Mouse (Mus musculus) kidney, postnatal 0 days (tissue): ENCODE measurements at regions not wholly inside any gene's neighbourhood (a gene's known extent, or its start where the extent isn't known, plus 50 kb on each side); places are given as distances from the start of the nearest gene placed in this dataset.

Source experiments
- ATAC-seq: fragments of 200-750 bp; cut with Nextera tagmentation; replicated peaks from 2 replicates; pipeline ENCODE4 v1.8.0; 2017; ENCODE audit warnings: low read depth, moderate number of reproducible peaks, moderate TSS enrichment, moderate library complexity; ENCODE audit not compliant: low FRiP score
- DNase-seq: peaks from one replicate; pipeline ENCODE4 v3.0.0-alpha.2; 2016; ENCODE audit warnings: low spot score
- H3K27ac ChIP-seq: fragments of 300-500 bp; sonication (generic); 2 replicates; pipeline ENCODE4 v1.5.1; 2014; ENCODE audit warnings: mild to moderate bottlenecking
- H3K27me3 ChIP-seq: fragments of 300-500 bp; sonication (generic); 2 replicates; pipeline ENCODE4 v1.6.1; 2014; ENCODE audit warnings: low read length, mixed read lengths; ENCODE audit not compliant: insufficient read depth
- H3K36me3 ChIP-seq: fragments of 300-500 bp; sonication (generic); 2 replicates; pipeline ENCODE4 v1.6.1; 2014; ENCODE audit warnings: low read length, mixed read lengths; ENCODE audit not compliant: insufficient read depth
- H3K4me1 ChIP-seq: fragments of 300-500 bp; sonication (generic); replicated peaks from 2 replicates; pipeline ENCODE4 v1.6.1; 2014; ENCODE audit warnings: antibody characterized with exemption, low read length, mixed read lengths; ENCODE audit not compliant: insufficient read depth
- H3K4me2 ChIP-seq: fragments of 300-500 bp; sonication (generic); 2 replicates; pipeline ENCODE4 v1.6.1; 2014; ENCODE audit warnings: mild to moderate bottlenecking, low read length, moderate library complexity, mixed read lengths
- H3K4me3 ChIP-seq: fragments of 300-500 bp; sonication (generic); replicated peaks from 2 replicates; pipeline ENCODE4 v1.5.1; 2014; ENCODE audit warnings: low read depth, low read length
- H3K9ac ChIP-seq: fragments of 300-500 bp; sonication (generic); 2 replicates; pipeline ENCODE4 v1.6.1; 2014; ENCODE audit warnings: low read depth, low read length
- H3K9me3 ChIP-seq: fragments of 300-500 bp; sonication (generic); replicated peaks from 2 replicates; pipeline ENCODE4 v1.6.1; 2016; ENCODE audit warnings: low read length, inconsistent platforms, mixed read lengths
- CTCF ChIP-seq: IDR thresholded peaks from 2 replicates; pipeline ENCODE4 v1.5.1; 2016; ENCODE audit warnings: antibody characterized with exemption, low read depth, mild to moderate bottlenecking, moderate library complexity
- WGBS: fragments of 180-500 bp; shearing (Covaris S2); extraction: QIAGEN DNeasy Blood & Tissue Kit; methylation state at CpG from one replicate; pipeline ENCODE4 v1.1.7; 2014; 5-methylcytosine and 5-hydroxymethylcytosine counted together

- ATAC-seq (no peak), DNase-seq (no peak)
- no peak overlapping the region for H3K4me2 ChIP-seq
- TF ChIP-seq CTCF = no peak
- H3K4me3 ChIP-seq = no peak overlapping the region
- 79% methylated on average over 4 of the region's 4 CpGs for WGBS
- no peaks in the 10 kb centered on the region for H3K9me3 ChIP-seq
- H3K36me3 ChIP-seq = no peaks in the 10 kb centered on the region
- H3K27me3 ChIP-seq = no peaks in the 10 kb centered on the region
- H3K27ac ChIP-seq = no peak overlapping the region
- H3K4me1 ChIP-seq = no peaks in the 10 kb centered on the region
- no peak overlapping the region for H3K9ac ChIP-seq
These were observed 172.4 kb upstream of the Pln start for GRCm38 (mm10) chr10:53165036-53165435.

- ATAC-seq = no peak
- Histone ChIP-seq H3K27me3 (no peaks in the 10 kb centered on the region), H3K9me3 (no peaks in the 10 kb centered on the region), H3K4me2 (no peak overlapping the region), H3K4me3 (no peak overlapping the region), H3K4me1 (no peaks in the 10 kb centered on the region), H3K36me3 (no peaks in the 10 kb centered on the region), H3K9ac (no peak overlapping the region), H3K27ac (no peak overlapping the region)
- 93% methylated on average over 5 of the region's 5 CpGs for WGBS
- no peak for TF ChIP-seq CTCF
- no peak for DNase-seq
These were observed 169.7 kb upstream of the Pln start for GRCm38 (mm10) chr10:53167767-53168166.

GRCm38 (mm10) chr10:53174038-53174564 is 163.4 kb upstream of the Pln start:
- H3K4me2 ChIP-seq = no peak overlapping the region
- no peak overlapping the region for H3K27ac ChIP-seq
- DNase-seq = no peak
- ATAC-seq = no peak
- H3K9me3 ChIP-seq = no peaks in the 10 kb centered on the region
- no peaks in the 10 kb centered on the region for H3K4me1 ChIP-seq
- no peak overlapping the region for H3K4me3 ChIP-seq
- no peaks in the 10 kb centered on the region for H3K27me3 ChIP-seq
- WGBS = 48% methylated on average over 3 of the region's 3 CpGs
- H3K9ac ChIP-seq = no peak overlapping the region
- no peaks in the 10 kb centered on the region for H3K36me3 ChIP-seq
- no peak for TF ChIP-seq CTCF

- DNase-seq (no peak), ATAC-seq (no peak)
- no peaks in the 10 kb centered on the region for H3K9me3 ChIP-seq
- no peaks in the 10 kb centered on the region; the same call in 1 of the 2 replicates for H3K4me1 ChIP-seq
- no peak overlapping the region for H3K9ac ChIP-seq
- H3K36me3 ChIP-seq = no peaks in the 10 kb centered on the region
- 78% methylated on average over 2 of the region's 2 CpGs for WGBS
- H3K27me3 ChIP-seq = no peaks in the 10 kb centered on the region
- no peak for TF ChIP-seq CTCF
- no peak overlapping the region for H3K4me3 ChIP-seq
- no peak overlapping the region for H3K4me2 ChIP-seq
- no peak overlapping the region for H3K27ac ChIP-seq
These were observed 161.5 kb upstream of the Pln start for GRCm38 (mm10) chr10:53175946-53176345.

- TF ChIP-seq CTCF = no peak
- H3K9ac ChIP-seq = no peak overlapping the region
- H3K27ac ChIP-seq = no peak overlapping the region
- no peak for ATAC-seq
- H3K9me3 ChIP-seq = no peaks in the 10 kb centered on the region
- no peaks in the 10 kb centered on the region for H3K36me3 ChIP-seq
- no peak overlapping the region for H3K4me3 ChIP-seq
- no peaks in the 10 kb centered on the region; the same call in 1 of the 2 replicates for H3K4me1 ChIP-seq
- no peaks in the 10 kb centered on the region for H3K27me3 ChIP-seq
- 58% methylated on average over 6 of the region's 6 CpGs for WGBS
- DNase-seq = no peak
- no peak overlapping the region for H3K4me2 ChIP-seq
These were observed 158.9 kb upstream of the Pln start for GRCm38 (mm10) chr10:53178561-53178960.

- Histone ChIP-seq H3K36me3 (no peaks in the 10 kb centered on the region), H3K4me2 (no peak overlapping the region), H3K27ac (no peak overlapping the region), H3K4me3 (no peak overlapping the region), H3K27me3 (no peaks in the 10 kb centered on the region), H3K4me1 (no peaks in the 10 kb centered on the region; the same call in 1 of the 2 replicates), H3K9ac (no peak overlapping the region), H3K9me3 (no peaks in the 10 kb centered on the region)
- 58% methylated on average over 6 of the region's 6 CpGs for WGBS
- DNase-seq = no peak
- no peak for ATAC-seq
- no peak for TF ChIP-seq CTCF
These were observed 158.4 kb upstream of the Pln start for GRCm38 (mm10) chr10:53179109-53179508.

GRCm38 (mm10) chr10:53180751-53181151 is 156.7 kb upstream of the Pln start:
- H3K4me2 ChIP-seq = peak overlapping the region; percentile 28; the same call in 1 of the 2 replicates
- no peak for ATAC-seq
- H3K27ac ChIP-seq = peak overlapping the region; percentile 13; the same call in 1 of the 2 replicates

More at GRCm38 (mm10) chr10:53180751-53181151, 156.7 kb upstream of the Pln start:
- no peaks in the 10 kb centered on the region for H3K27me3 ChIP-seq
- DNase-seq = peak; percentile 51
- WGBS = 45% methylated on average over 11 of the region's 11 CpGs
- H3K9ac ChIP-seq = no peak overlapping the region
- TF ChIP-seq CTCF = no peak
- no peaks in the 10 kb centered on the region for H3K9me3 ChIP-seq
- no peaks in the 10 kb centered on the region; the same call in 1 of the 2 replicates for H3K4me1 ChIP-seq
- no peaks in the 10 kb centered on the region for H3K36me3 ChIP-seq
- H3K4me3 ChIP-seq = no peak overlapping the region
